Mouse (Mus musculus) neural tube, embryonic 14.5 days (tissue): ENCODE results near the gene Gdpd4. TPM values are rescaled to one million over a fixed set of nuclear protein-coding genes. Genes with fewer than 3 reads are reported as not detected.

Experiments used
- ATAC-seq: fragments of 200-750 bp; cut with Nextera tagmentation; 2 replicates; pipeline ENCODE4 v1.8.0; 2017; ENCODE audit warnings: low read depth, mild to moderate bottlenecking, moderate TSS enrichment, moderate library complexity
- H3K27ac ChIP-seq: fragments of 300-500 bp; sonication (generic); 2 replicates; pipeline ENCODE4 v1.5.1; 2014; ENCODE audit warnings: low read depth, mild to moderate bottlenecking, control low read depth, low read length, moderate library complexity, mixed read lengths
- H3K27me3 ChIP-seq: fragments of 300-500 bp; sonication (generic); 2 replicates; pipeline ENCODE4 v1.6.1; 2014; ENCODE audit warnings: low read length; ENCODE audit not compliant: control insufficient read depth, insufficient read depth
- H3K36me3 ChIP-seq: fragments of 300-500 bp; sonication (generic); 2 replicates; pipeline ENCODE4 v1.6.1; 2014; ENCODE audit warnings: low read length, mixed read lengths; ENCODE audit not compliant: control insufficient read depth, insufficient read depth
- H3K4me1 ChIP-seq: fragments of 300-500 bp; sonication (generic); 2 replicates; pipeline ENCODE4 v1.6.1; 2014; ENCODE audit warnings: low read length; ENCODE audit not compliant: control insufficient read depth, insufficient read depth
- H3K4me2 ChIP-seq: fragments of 300-500 bp; sonication (generic); 2 replicates; pipeline ENCODE4 v1.6.1; 2014; ENCODE audit warnings: mild to moderate bottlenecking, low read depth, low read length, control low read depth
- H3K4me3 ChIP-seq: fragments of 300-500 bp; sonication (generic); 2 replicates; pipeline ENCODE4 v1.5.1; 2014; ENCODE audit warnings: low read depth, low read length, control low read depth, mixed read lengths
- H3K9ac ChIP-seq: fragments of 300-500 bp; sonication (generic); replicated peaks from 2 replicates; pipeline ENCODE4 v1.6.1; 2014; ENCODE audit warnings: low read depth, mild to moderate bottlenecking, control low read depth, low read length, mixed read lengths
- H3K9me3 ChIP-seq: fragments of 300-500 bp; sonication (generic); 2 replicates; pipeline ENCODE4 v1.6.1; 2016; ENCODE audit warnings: low read length; ENCODE audit not compliant: control insufficient read depth
- WGBS: fragments of 180-500 bp; shearing (Covaris S2); extraction: QIAGEN DNeasy Blood & Tissue Kit; methylation state at CpG from one replicate; pipeline ENCODE4 v1.1.7; 2014; 5-methylcytosine and 5-hydroxymethylcytosine counted together
- polyA plus RNA-seq: library from polyadenylated mRNA; unstranded; fragments of >200 nt; fragmentation: Nextera tagmentation; extraction: Ambion mirVana; gene quantifications from 2 replicates; pipeline ENCODE4 v1.2.1, GENCODE M21; 2014

The Gdpd4 gene
- polyA plus RNA-seq, 1 experiment from 2014 or later: not detected

DNA sequence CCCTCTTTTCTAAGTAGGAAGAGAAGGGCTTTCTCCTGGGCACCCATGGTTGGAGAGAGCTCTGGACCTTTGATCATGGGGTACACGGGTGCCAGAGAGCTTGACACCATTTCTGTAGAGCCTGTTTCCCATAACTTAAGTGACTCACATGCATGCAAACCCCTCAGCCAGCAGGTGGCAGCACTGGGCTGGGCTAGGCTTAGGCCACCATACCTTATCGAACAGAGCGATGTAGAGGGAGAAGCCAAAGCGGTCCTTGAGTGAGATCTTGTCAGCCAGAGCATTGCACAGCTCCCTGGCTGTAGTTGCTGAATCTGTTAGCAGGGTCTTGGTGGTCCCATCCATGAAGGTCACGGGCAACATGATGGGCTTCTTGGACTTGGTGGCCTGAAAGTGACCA is 151.9 kb downstream of the Gdpd4 start:
- no peaks in the 10 kb centered on the region for H3K27me3 ChIP-seq
- no peak overlapping the region for H3K4me2 ChIP-seq
- peak; percentile 69 for ATAC-seq
- no peaks in the 10 kb centered on the region for H3K4me1 ChIP-seq
- no peak overlapping the region for H3K9ac ChIP-seq
- H3K9me3 ChIP-seq: no peaks in the 10 kb centered on the region
- no peak overlapping the region for H3K4me3 ChIP-seq
- H3K27ac ChIP-seq: no peak overlapping the region
- WGBS: 37% methylated on average over 5 of the region's 5 CpGs
- peaks cover 5% of the 10 kb centered on the region; the same call in 1 of the 2 replicates for H3K36me3 ChIP-seq

DNA sequence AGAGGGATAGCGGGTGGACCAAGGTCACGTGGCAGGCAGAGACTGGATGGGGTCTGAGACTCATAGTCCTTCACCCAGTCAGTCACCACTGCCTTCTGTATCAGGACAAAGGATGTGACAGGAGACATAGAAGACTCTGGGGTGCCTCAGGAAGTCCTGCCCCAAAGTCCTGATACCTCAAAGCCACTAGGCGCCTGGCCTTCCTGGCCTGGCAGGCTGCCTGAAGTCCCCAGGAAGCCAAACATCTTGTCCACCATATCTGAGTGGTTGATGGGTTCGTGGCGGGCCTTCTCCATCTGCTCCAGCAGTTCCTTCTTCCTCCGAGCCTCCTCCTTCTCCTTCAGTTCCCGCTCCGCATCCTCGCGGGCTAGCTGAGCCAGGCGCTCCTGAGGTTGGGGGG is 157.7 kb downstream of the Gdpd4 start:
- Histone ChIP-seq H3K9ac (no peak overlapping the region), H3K36me3 (peaks cover 9% of the 10 kb centered on the region; the same call in 1 of the 2 replicates), H3K4me2 (no peak overlapping the region), H3K27me3 (no peaks in the 10 kb centered on the region), H3K9me3 (no peaks in the 10 kb centered on the region), H3K4me3 (no peak overlapping the region), H3K4me1 (no peaks in the 10 kb centered on the region), H3K27ac (no peak overlapping the region)
- WGBS: 84% methylated on average over 11 of the region's 11 CpGs
- ATAC-seq: no peak

DNA sequence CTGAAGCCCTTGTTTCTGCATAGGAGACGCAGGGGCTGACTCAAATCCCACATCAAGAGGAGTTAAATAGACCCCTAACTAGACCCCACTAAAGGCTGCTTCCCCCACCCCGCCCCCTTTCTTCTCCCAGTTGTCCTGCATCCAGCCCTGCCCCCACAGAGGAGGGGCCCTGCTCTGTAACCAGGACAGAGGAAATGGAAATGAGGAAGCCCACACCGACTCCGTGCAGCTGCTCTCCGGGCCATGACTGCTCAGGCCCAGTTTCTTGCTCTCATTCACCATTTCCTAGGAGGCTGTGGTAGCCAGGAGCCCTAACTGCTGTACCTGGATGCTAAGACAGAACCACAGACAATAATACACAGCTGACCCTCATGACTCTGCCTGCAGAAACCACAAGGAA is 162.6 kb downstream of the Gdpd4 start:
- Histone ChIP-seq H3K9ac (no peak overlapping the region), H3K4me1 (peaks cover 5% of the 10 kb centered on the region; the same call in 1 of the 2 replicates), H3K27me3 (no peaks in the 10 kb centered on the region), H3K9me3 (no peaks in the 10 kb centered on the region), H3K4me3 (no peak overlapping the region), H3K36me3 (0 out of 2 replicates have a peak, but pooled peaks cover 3% of the 10 kb centered on the region), H3K27ac (no peak overlapping the region), H3K4me2 (no peak overlapping the region)
- WGBS: 11% methylated on average over 5 of the region's 5 CpGs
- ATAC-seq: 0 out of 2 replicates have a peak, but pooled peaks have one; percentile 41

DNA sequence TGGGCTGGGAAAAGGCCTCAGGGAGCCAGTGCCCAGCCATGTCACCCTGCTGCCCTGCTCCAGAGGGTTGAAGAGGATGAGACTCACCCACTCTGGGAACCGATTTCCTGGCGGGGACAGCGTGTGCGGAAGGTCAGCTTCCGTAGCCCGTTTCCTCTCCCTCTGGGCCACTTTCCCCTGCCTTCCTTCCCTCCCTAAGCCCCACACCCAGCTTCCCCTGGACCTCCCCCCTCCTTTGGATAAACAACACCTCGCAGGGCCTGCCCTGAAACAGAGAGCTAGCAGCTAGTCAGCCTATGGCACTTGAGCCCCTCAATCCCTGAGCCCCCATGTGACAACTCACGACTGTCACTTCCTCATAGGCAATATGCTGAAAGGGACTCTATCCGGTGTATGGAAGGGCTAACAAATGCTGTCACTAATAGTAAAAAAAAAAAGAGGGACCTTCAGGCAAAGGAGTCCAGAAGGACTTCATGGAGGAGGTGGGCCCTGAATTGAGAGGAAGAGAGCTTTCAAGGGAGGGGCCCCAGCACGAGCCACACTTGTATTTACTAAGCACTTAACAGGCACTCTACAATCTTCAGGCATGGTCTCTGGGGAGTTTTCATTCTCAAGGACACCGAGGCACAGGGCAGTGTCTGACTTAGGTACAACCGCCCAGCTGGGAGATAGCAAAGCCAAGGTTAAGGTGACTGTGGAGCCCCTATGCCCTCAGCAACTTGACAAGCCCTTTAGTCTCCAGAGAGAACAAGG is 165.0 kb downstream of the Gdpd4 start:
- Histone ChIP-seq H3K4me2 (no peak overlapping the region), H3K36me3 (no peaks in the 10 kb centered on the region), H3K9me3 (no peaks in the 10 kb centered on the region), H3K27me3 (no peaks in the 10 kb centered on the region), H3K27ac (no peak overlapping the region), H3K4me3 (no peak overlapping the region), H3K4me1 (peaks cover 5% of the 10 kb centered on the region; the same call in 1 of the 2 replicates), H3K9ac (no peak overlapping the region)
- ATAC-seq: no peak
- WGBS: 65% methylated on average over 12 of the region's 12 CpGs

DNA sequence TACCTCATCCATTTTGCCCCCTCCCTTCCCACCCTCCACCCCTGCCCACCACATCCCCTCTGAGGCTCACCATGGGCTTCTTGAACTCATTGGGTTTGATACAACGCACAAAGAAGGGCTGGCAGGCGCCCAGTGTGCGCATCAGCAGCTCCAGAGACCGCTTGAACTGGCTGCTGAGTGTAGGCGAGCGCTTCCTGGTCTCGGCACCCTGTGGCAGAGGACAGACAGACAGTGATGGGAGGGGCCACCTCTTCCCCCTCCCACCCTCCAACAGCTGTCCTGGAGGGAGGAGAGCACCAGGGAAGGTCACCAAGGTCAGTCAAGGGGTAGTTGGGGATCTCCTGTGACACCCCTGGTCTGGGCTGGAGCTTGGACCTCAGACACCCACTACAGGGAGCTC is 165.6 kb downstream of the Gdpd4 start:
- H3K4me2 ChIP-seq: no peak overlapping the region
- H3K4me3 ChIP-seq: no peak overlapping the region
- WGBS: 80% methylated on average over 7 of the region's 7 CpGs
- peaks cover 5% of the 10 kb centered on the region; the same call in 1 of the 2 replicates for H3K4me1 ChIP-seq
- no peaks in the 10 kb centered on the region for H3K27me3 ChIP-seq
- no peak overlapping the region for H3K27ac ChIP-seq
- no peaks in the 10 kb centered on the region for H3K9me3 ChIP-seq
- H3K9ac ChIP-seq: no peak overlapping the region
- H3K36me3 ChIP-seq: no peaks in the 10 kb centered on the region
- ATAC-seq: no peak

DNA sequence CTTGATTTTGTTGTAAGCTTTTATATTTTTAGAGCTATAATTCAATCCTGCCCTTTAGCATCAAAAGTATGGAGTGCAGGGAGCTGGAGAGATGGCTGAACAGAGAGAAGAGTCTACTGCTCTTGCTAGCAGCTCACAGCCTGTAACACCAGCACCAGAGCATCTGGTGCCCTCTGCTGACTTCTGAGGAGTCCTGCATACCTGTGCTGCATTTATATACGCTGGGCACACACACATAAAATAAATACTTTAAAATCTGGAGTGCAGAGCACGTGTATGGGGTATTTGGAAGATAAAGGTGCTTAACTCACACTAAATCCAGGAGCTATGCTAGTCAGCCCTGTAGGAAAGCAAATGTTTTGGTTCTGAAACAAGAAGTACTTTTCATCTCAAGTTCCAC is 166.6 kb downstream of the Gdpd4 start:
- no peaks in the 10 kb centered on the region for H3K36me3 ChIP-seq
- no peak overlapping the region for H3K4me2 ChIP-seq

DNA sequence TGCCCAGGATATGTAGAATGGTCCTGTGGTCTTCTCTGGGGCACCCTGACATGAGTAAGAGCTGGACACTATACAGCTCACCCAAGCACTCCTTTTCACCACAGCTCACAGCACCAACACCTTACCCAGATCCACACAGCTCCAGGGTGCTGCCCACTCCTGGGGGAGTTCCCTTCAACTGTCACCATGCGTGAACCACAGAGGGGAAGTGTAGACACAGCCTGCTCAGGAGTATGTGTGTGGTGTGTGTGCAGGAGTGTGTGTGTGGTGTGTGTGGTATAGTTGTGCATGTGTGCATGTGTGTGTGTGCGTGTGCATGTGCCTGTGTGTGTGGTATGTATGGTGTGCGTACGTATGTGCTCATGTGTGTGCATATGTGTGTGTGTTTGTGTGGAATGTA is 176.1 kb downstream of the Gdpd4 start:
- no peak overlapping the region for H3K4me3 ChIP-seq
- no peak overlapping the region for H3K4me2 ChIP-seq
- no peak overlapping the region for H3K27ac ChIP-seq
- no peaks in the 10 kb centered on the region for H3K4me1 ChIP-seq
- H3K9me3 ChIP-seq: no peaks in the 10 kb centered on the region
- H3K27me3 ChIP-seq: no peaks in the 10 kb centered on the region
- ATAC-seq: no peak
- H3K36me3 ChIP-seq: no peaks in the 10 kb centered on the region; the same call in 1 of the 2 replicates
- no peak overlapping the region for H3K9ac ChIP-seq
- 97% methylated on average over 4 of the region's 4 CpGs for WGBS

More for the DNA sequence above, 166.6 kb downstream of the Gdpd4 start:
- no peak; the same call in 1 of the 2 replicates for ATAC-seq
- H3K4me3 ChIP-seq: no peak overlapping the region
- H3K9me3 ChIP-seq: no peaks in the 10 kb centered on the region
- 54% methylated on average over 2 of the region's 2 CpGs for WGBS
- H3K27ac ChIP-seq: no peak overlapping the region
- H3K4me1 ChIP-seq: peaks cover 5% of the 10 kb centered on the region; the same call in 1 of the 2 replicates
- H3K27me3 ChIP-seq: no peaks in the 10 kb centered on the region
- H3K9ac ChIP-seq: no peak overlapping the region

DNA sequence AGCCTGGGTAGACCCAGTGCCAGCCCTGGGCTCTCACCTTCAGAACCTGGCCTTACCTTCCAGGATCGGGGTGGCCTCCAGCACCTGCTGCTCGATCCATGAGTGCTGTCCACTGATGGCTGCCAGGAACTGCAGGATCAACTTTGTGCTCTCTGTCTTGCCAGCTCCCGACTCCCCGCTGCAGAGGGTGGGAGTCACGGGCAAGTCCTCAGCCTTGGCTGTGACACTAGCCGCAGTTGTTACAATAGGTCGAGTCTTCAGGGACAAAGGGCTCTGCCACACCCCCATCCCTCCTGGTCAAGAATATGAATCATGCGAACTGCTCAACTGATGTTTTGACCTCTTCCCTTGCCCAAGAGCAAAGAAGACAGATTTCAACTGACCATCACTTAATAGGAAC is 177.8 kb downstream of the Gdpd4 start:
- Histone ChIP-seq H3K4me2 (no peak overlapping the region), H3K36me3 (no peaks in the 10 kb centered on the region; the same call in 1 of the 2 replicates), H3K27me3 (no peaks in the 10 kb centered on the region), H3K27ac (no peak overlapping the region), H3K9ac (no peak overlapping the region), H3K4me3 (no peak overlapping the region), H3K4me1 (peaks cover 4% of the 10 kb centered on the region), H3K9me3 (no peaks in the 10 kb centered on the region)
- ATAC-seq: no peak
- WGBS: 92% methylated on average over 8 of the region's 8 CpGs
